Mouse (Mus musculus) adrenal gland (tissue): Measurements from ENCODE around the gene Adgrd1.

Source experiments
- intact Hi-C: fragments of 180-260 bp; cut with DNase I; formaldehyde crosslinking; loops from one replicate; pipeline ENCODE4 v1.15.1; 2025

The Adgrd1 gene

DNA sequence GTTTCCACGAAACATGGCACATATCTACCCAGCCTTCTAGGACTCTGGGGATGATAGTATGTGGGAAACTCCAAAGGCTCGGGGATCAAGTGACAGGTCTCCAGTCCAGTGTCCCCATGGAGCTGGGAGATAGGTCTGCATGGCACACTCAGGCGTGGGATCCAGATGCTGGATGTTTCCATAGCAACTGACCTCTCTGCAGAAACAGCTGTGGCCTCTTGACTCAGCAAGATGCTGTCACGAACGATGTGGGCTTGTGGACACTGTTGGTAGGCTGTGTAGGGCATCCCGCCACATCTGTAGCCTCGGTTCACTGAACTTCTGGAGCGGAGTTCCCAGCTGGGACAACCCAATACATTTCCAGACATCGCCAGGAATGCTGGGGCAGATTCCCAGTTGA, 51.9 kb downstream of the Adgrd1 start:
- intact Hi-C loops = no loop called here

DNA sequence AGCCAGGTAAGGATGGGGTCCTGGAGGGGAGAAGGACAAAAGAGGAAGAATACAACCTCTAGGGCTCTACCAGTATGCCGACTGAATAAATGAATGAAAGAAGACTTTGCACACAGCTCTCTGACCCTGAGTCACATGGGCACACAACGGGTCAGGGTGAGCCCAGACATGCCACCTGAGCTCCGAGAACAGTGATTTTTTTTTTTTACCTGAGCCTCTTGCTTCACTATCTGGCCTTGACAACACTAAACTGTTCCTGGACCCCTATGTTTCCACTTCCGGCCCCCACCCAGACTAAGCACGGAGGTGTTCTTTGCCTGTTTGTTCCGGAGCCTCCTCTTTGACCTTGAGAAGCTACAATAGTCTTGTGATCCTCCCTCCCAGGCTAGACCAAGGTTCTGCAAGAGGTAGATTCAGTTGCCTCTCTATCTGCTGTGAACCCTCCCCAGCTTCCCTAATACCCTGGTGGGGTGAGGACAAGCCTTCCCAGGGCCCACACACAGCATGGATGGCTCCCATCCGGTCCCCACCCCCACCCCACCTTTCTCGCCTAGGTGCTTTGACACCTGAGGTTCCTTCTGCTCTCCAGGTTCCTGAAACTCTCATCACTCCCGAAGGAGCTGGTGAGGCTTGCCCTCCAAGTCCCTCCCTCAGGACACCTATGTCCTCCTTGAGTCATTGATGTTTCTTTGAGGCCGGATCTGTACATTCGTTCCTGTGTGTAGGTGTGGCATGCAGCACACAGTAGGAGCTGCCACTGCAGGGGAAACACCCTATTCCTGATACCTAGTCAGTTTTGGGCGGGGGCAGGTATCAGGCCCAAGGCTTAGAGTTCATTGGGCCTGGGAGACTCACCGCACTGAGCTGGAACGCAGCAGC, 58.7 kb downstream of the Adgrd1 start:
- intact Hi-C loops = no loop called here

DNA sequence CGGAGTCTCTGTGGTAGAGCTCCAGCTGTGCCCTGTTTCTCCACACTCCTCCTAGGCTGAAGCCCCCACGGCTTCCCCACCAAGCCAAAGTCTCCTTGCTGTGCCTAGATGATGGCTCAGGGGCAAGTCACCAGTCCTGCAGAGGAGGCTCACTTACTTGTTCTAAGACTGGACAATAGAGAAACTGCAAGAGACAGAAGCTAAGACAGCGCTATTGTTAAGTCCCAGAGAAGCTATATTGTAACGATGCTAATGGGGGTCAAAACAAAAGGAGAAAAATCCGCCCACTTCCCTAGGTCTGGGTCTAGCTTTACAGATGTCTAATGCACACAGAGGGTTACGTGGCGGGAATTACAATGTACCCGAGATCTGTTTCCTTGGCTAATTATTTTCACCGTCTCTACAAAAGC, 59.4 kb downstream of the Adgrd1 start:
- intact Hi-C loops = no loop called here

DNA sequence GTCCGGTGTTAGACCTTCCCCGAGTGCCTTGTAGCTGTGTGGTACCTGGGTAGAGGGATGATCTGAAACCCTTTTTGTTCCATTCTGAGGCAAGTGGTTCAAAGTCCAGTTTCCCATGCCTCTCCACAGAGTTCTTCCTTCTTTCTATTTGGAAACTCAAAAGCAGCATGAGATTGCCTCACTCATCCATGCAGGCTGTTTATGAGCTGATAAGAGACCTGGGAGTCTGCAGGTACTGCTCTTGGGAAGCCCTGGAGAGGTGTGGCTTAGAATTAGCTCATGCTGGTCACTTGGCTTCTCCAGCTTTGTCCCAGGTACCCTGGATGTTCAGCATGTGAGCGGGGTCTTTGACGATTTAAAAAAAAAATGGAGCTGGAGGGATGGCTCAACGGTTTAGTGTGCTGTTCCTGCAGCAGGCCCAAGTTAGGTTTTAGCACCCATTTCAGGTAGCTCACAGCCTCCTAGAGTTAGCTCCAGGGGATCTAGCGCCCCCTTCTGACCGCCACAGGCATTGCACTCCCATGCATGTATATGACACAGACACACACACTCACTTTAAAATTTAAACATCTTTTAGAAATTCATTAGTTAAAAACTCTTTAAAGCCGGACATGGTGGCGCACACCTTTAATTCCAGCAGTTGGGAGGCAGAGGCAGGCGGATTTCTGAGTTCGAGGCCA, 65.0 kb downstream of the Adgrd1 start:
- intact Hi-C loops = no loop called here

DNA sequence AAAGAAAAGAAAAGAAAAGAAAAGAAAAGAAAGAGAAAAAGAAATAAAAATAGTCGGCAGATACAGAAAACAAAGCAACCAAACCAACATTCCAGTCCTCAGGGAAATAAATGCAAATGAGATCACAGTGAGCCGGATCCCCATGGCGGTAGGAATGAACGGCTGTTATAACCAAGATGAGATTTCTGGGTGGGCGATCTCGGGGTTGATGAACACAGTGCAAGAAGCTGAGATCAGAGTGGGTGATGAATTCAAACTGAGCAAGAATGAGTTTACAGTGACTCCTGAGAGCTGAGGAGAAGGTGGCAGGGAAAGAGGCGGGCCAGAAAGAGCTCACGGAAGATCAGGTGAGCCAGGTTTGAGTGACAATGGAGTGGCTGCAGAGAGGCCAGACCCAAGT, 66.9 kb downstream of the Adgrd1 start:
- intact Hi-C loops = no loop called here

DNA sequence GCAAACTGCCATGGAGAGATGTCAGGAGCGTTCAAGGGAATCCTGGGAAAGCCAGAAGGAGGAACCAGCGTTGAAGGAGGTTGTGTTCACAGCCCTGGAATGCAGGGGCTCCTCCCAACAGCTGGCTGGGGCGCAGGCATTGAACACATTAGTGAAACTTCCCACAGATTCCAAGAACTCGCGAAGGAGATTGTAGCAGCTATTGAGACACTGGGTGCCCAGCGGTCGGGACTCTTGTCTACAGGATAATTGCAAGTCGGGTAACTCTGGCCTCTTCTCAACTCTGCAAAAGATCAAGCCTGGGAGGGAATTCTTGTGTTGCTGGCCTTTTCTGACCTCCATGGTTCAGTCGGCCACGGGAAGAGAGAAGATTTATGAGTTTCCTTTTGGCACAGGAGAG, 67.5 kb downstream of the Adgrd1 start:
- intact Hi-C loops = no loop called here

DNA sequence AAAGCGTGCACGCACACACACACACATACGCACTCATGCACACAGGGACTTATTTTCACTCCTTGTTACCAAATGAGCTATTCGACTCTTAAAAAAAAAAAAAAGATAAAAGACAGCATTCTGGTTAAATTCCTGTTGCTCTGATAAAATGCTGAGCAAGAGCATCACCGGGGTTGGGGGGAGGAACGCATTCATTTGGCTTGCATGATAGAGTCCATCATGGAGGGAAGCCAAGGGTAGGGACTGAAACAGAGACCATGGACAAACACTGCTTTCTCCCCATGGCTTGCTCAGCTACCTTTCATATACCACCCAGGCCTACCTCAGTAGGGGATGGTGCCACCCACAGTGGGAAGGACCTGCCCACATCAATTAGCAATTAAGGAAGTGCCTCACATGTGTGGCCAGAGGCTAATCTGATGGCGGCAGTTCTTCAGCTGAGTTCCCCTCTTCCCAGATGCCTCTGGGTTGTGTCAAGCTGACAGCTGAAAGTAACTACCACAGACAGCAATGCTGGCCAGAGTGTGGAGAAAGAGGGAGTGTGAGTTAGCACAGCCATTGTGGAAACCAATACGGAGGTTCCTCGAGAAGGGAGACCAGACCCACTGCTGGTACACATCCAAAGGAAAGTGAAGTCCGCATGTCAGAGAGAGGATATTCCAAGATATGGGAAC, 68.5 kb downstream of the Adgrd1 start:
- intact Hi-C loops = no loop called here

DNA sequence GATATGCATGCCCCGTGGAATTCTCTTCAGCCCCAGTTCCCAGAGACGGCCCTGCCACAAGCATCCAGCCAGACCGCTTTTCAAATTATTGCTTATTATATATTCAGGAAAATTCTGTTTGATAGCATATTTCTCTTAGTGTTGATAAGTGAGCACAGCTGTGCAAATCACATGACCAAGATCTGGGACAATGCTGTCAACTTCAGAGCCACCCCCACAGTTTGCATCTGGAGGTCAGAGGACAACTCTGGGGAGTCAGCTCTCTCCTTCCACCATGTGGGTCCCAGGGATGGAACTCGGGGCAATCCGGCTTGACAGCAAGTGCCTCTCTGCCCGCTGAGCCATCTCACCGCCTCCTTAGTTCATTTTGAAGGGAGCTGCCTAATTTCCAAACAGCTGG, 69.0 kb downstream of the Adgrd1 start:
- intact Hi-C loops = no loop called here

DNA sequence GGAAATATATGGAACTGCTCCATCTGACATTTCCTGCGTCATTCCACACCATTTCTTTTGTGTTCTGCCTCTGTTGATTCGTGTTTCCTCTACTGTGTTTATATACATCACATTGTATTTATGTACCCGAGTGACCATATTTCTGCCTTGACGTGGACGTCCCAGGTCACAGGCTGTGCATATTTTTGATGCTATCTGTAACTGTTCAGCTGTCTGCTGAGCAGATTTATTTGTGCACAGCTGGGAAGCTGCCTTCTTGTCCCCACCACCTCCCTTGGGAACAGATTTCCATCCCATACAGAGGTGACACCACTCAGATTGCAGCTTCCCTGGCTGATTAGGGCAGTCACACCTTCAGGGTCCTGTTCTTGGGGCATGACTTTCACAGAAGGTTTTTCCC, 72.5 kb downstream of the Adgrd1 start:
- intact Hi-C loops = no loop called here

DNA sequence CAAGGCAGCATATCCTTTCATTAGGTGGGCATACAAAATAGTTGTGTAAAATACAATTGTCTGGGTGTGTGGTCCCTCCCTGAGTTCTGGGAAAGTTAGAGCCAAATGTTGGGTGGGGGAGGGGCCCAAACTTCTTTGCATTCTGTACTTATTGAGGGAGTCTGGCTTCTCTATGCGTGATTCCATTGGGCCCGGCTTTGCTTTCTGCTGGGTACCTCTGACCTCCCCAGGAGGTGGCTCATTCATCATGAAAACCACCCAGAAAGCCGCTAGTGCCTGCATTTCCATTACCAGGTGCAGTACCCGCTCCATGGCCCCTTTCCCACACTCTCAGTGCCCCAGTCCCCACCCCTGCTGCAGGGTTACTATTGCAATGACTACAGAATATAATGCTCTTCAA, 73.0 kb downstream of the Adgrd1 start:
- intact Hi-C loops = no loop called here

DNA sequence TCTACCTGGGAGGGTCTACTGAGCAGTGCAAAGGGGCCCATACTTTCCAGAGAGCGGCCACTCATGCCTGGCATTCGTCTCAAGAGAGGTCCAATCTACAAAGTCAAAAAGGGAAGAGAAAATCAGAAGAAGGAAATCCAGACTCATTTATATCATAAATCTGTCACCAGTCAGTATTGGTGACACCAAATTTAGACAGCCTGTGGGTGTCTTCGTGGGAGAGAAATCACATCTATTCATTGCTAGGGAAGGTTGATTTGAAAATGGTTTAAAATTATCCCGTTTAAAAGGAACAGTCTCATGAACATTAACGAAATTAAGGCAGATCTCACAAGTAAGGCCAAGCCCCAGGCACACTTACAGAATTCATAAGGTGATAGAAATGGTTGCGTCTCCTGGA, 76.0 kb downstream of the Adgrd1 start:
- intact Hi-C loops = no loop called here

DNA sequence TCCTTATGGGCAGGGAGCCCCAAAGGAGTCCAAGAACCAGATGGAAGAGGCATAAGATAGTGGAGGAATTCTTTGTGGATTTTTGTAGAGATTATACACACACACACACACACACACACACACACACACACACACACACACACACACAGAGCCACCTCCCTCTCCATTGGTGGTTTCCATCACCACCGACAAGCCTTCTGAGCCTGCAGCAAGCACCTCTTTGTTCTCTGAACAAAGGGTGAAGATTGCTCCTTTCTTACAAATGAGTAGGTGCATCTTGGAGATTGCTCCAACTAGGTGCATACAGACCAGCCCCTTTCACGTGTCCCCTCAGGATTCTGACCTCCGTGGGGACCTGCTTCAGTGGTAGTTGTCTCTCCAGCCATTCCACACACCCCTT, 79.4 kb downstream of the Adgrd1 start:
- intact Hi-C loops = loop anchor here (5.0 kb wide), 2 partner anchors 114 to 181 kb away; no protein-coding TSS in a partner anchor

DNA sequence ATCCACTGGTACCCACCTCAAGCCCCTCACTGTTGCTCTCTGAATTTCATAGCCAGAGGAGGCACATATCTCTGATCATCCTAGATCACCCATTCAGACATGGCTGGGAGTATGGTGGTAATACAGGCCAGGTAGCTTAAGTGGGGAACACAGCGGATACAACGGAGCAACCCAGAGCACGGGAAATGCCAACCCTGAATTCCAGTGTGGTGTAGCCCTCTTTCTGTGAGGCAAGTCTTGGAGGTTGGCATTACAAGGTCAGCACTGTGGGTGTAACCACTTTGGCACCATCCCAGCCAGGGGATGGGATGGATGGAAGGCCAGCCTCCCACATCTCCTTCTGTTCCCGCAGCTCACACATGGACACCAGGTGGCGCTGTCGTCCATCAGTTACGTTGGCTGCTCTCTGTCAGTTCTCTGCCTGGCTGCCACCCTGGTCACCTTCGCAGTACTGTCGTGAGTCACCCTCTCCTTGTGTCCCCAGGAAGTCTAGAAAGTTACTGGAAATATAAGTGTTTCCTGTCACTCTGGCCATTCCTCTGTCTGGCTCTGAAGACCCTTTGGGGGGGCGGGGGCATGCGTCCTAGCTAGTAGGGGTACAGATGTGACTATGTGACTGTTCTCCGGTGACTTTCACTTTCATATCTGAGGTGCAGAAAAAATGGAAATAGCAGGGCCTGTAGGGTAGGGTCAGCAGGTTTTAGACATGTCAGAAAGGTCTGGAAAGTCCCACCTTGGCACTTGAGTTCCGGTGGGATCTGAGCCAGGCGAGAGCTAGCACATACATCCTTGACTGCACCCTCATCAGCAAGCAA, 81.4 kb downstream of the Adgrd1 start:
- intact Hi-C loops = loop anchor here (2.0 to 5.0 kb wide), 4 partner anchors 116 to 417 kb away; no protein-coding TSS in a partner anchor

DNA sequence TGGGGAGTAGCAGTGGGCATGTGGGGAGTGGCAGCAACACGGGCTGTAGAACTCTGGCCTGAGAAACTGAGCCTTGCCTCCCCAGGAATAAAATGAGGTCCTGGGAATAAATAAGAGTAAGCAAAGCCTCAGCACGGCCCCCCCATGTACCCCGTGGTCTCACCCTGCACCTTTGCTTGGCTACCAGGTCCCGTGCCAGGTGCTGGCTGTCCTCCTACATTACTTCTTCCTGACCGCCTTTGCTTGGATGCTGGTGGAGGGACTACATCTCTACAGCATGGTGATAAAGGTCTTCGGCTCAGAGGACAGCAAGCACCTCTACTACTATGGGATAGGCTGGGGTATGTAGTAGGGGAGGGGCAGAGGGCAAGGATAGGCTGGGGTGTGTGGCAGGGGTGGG, 82.8 kb downstream of the Adgrd1 start:
- intact Hi-C loops = loop anchor here (2.0 to 5.0 kb wide), 4 partner anchors 117 to 415 kb away; no protein-coding TSS in a partner anchor

DNA sequence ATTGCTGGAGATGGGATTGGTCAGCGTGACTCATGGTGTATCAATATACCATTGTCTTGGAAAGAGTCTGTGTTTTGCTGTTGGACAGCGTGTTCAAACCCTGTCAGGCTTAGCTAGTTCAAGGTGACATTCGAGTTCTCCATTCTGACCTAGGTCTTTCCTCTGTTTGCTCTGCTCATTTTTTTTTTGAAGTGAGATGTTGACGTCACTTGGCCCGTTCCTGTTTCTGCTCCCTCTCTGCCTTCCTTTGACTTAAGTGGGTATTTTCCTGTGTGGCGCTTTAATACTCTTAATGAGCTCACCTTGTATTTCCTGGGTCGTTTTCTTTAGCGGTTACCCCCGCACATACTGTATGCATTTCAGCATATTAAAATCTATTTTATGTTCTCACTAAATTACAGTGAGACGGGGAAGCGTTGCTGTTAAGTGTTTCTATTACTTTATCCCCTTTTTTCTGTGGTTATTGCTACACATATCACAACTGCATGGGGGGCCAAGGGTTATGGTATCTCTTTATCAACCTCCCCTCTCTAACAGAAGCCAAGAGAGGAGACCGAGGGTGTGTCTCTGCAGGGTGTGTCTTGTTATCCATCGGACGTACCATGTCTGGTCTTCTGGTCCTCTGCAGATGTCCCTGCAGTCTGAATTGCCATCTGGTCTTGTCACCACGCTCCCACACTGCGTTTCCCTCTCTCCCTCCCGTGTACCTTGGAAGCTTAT, 83.6 kb downstream of the Adgrd1 start:
- intact Hi-C loops = loop anchor here (2.0 to 5.0 kb wide), 4 partner anchors 118 to 415 kb away; no protein-coding TSS in a partner anchor

DNA sequence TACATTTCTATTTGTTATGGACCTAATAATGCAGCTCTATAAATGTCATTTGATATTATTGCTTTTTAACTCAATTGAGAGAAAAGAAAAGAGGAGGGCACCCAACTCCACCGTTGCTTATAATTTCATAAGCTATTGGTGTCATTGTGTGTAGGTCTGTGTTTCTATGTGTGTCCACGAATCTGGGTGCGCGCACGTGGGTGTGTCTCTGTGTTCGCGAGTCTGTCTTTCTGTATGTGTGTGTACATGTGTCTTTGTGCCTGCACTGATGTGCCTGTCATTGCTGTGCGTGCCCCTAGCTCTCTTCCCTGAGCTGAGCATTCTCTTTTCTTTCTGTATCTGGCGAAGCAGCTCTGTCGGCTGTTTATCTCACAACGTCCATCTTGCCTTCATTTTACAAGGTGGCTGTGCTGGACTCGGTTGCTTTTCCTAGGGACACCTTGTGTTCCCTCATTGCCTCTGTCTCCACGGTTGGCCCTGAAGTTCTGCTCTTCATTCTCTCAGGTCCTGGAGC, 84.2 kb downstream of the Adgrd1 start:
- intact Hi-C loops = no loop called here

DNA sequence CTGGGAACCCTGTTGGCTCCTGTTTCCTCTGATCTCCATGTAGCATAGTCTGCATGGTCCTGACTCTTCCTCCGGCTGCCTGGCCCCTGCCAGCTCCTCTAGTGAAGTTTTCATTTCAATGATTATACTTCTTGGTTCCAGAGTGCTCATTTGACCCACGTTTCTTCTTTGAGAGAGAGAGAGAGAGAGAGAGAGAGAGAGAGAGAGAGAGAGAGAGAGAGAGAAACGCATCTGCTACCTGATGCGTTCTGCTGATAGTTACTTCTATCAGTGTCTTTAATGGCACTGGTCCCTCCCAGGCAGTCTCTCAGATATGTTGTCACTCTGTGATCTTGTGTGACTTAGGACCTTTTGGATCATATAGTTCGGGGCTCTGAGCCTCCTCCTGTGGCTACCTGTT, 84.9 kb downstream of the Adgrd1 start:
- intact Hi-C loops = no loop called here

DNA sequence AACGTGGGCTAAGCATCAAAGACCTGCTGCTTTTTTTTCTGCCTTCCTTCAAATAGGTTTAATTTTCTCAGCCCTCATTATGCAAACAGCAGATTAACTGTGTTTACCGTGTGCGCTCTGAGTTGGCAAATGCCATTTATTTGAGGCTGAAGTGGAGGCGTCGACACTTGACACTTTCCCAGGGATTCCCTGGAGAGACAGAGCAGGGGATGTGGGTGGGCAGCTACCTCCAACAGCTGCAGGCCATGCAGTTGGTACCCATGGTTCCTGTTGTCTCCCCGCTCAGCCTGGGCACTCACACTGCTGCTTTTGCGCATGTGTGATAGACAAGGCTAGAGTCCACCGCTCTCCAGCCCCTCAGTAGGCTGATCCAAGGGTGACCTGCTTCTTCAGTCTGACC, 86.0 kb downstream of the Adgrd1 start:
- intact Hi-C loops = no loop called here

DNA sequence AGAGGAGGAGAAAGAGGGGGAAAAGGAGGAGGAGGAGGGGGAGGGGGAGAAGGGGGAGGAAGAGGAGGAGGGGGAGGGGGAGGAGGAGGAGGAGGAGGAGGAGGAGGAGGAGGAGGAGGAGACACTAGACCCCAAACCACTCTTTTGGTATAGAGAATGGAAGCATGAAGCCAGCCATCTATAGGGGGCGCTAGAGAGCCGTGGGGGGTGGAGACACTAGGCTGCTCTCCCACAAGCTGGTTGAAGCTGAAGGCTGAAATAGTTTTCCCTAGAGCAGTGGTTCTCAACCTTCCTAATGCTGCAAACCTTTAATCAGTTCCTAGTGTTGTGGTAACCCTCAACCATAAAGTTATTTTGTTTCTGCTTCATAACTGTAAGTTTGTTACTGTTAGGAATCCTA, 89.7 kb downstream of the Adgrd1 start:
- intact Hi-C loops = no loop called here

DNA sequence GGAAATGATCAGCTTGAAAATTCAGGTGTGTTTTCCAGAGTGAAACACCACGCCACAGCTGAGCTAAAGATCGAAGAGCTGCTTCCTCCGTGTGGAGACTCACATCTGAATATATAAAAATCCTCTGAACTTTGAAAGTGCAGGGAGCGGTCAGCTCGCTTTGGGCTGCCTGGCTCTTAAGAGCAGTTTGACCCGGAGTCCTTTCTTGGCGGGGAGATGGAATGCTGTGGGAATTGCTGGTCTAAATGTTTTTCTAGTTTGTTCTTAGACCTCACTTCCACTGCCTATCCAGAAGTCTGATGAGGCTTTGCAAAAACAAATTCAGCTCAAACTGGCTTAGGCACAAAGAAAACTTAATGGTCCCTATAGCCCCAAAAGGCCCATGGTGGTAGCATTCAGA, 90.4 kb downstream of the Adgrd1 start:
- intact Hi-C loops = no loop called here
